Mouse (Mus musculus) left cerebral cortex, postnatal 10 days (tissue): ENCODE measurements around the gene Pkhd1. TPM values are rescaled to one million over a fixed set of nuclear protein-coding genes. Genes with fewer than 3 reads are reported as not detected.
A peak's percentile ranks its signal among the peaks of the same experiment; 100 is the strongest.
"Not testable (repeated sequence)": the region's sequence is repeated elsewhere in the genome, so short reads cannot be mapped to it uniquely, and the experiment has no call there.

Experiments
- DNase-seq, 2 experiments: peaks; one replicate each; pipeline ENCODE4 v3.0.0; 2021 to 2022; ENCODE audit warnings: low spot score in 2 of 2, mixed read lengths in 1 of 2; ENCODE audit errors: extremely low spot score in 1 of 2
- intact Hi-C: fragments of 180-260 bp; cut with DNase I; formaldehyde crosslinking; loops from one replicate; pipeline ENCODE4 v1.15.1; 2025
- total RNA-seq, 2 experiments: library from RNA; stranded (reverse); gene quantifications; 2 replicates each; pipeline ENCODE4 v1.2.3; 2021

Pkhd1 gene
- total RNA-seq, 2 experiments from 2014 or later: 0.08 to 0.11 TPM

DNA sequence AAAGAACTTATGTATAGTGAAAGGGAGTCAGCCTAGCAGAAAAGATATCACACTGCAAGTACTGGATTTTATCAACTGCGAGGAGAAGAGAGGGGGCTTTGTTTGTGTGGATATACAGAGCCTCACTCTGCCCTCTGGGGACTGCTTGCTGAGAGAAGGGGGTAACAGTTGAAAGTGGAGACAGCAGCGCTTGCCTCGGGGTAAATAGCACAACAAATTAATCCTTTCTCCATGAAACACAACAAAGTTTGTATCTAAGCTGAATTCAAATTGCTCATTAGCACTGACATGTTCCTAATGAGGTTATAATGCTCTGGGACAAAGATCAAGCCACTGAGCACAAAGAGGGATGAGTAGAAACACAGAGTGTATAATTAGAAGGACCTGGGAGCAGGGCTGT lies 273.2 kb downstream of the Pkhd1 start:
- no peak for DNase-seq
- intact Hi-C loops: no loop called here

DNA sequence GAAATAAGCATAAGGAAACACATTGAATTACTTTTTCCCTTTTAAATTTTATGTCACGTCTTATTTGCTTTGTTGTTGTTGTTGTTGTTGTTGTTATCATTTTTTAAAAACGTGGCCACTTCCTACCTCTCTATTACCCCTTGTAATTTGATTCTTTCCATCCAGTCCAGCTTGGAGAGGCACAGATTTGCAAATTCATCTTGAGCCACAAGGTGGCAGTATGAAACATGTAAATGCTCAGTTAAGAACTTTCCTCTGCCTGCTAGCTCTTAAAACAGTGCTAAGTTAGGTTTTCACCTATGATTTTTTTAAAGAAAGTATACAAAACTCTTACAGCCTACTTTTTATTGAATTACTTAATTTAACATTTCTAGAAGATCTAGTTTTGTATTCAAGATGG lies 306.4 kb downstream of the Pkhd1 start:
- intact Hi-C loops: loop anchor here (5.0 kb wide), 2 partner anchors 141 to 201 kb away; no protein-coding TSS in a partner anchor
- DNase-seq: peak; percentile 49 to 69

DNA sequence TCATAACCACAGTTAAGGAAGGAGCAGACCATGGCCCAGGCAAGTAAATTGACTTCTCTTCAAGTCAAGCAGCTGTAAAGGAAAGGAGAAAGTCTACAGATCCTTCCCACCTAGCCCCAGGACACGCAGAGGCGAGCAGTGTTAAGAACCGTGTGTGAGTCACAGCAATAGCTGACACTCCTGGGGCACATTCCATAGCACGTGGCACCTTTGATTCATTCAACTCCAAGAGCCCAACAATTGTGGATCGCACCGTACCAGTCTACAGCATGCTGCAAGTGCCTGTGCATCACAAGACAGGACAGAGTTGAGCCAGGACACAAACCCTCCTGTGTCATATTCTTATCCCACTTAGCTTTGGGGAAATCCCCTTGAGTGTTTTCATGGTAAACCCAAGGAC lies 306.9 kb downstream of the Pkhd1 start:
- intact Hi-C loops: loop anchor here (5.0 kb wide), 2 partner anchors 141 to 201 kb away; no protein-coding TSS in a partner anchor
- no peak for DNase-seq

DNA sequence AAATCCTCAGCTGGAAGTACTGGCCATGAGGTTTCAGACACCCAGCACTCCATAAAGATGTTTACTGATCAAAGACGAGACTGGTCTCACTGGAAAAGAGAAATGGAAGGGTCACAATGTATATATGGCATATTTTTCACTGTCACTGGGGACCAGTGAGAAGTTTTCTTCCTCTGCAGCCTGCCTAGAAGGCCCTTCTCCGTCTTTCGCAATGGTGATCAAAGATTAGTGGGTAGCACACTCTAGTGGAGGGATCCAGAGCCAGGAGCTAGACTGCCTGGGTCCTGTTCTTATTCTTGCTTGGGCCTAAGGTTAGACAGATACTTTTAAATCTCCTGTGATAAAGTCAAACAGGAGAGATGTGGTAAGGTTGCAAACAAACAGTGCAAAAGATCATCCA lies 311.7 kb downstream of the Pkhd1 start:
- DNase-seq: no peak
- intact Hi-C loops: loop anchor here (5.0 kb wide), 1 partner anchor 1104 kb away; no protein-coding TSS in a partner anchor

DNA sequence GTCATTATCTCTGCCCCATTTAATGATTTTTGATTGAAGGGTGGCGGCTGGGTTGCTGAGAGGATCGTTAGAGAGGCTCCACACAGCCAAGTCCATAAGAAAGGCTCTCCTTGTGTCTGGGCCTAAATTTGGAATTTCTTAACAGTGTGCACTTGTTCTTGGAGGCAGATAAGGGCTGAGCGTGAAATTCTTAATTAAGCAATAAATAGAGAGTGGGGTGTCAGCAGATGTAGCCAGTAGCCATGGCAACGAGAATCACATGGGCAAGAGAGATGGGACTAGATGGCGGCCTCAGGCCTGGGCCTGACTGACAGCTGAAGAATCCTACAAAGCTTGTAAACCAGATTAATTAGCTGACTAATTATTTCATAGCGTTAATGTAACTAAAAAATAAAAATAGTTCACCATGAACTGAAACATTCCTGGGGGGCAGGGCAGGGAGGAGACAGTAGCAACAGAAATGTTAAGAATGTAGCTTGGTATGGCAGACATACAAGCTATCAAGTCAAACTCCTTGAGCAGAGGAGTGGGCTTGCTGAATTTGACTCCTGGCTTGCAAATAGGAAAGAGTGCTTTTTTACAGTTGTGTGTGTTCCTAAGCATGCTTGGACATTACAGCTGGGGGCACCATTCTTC lies 314.8 kb downstream of the Pkhd1 start:
- DNase-seq: peak; percentile 25 to 45
- intact Hi-C loops: no loop called here

DNA sequence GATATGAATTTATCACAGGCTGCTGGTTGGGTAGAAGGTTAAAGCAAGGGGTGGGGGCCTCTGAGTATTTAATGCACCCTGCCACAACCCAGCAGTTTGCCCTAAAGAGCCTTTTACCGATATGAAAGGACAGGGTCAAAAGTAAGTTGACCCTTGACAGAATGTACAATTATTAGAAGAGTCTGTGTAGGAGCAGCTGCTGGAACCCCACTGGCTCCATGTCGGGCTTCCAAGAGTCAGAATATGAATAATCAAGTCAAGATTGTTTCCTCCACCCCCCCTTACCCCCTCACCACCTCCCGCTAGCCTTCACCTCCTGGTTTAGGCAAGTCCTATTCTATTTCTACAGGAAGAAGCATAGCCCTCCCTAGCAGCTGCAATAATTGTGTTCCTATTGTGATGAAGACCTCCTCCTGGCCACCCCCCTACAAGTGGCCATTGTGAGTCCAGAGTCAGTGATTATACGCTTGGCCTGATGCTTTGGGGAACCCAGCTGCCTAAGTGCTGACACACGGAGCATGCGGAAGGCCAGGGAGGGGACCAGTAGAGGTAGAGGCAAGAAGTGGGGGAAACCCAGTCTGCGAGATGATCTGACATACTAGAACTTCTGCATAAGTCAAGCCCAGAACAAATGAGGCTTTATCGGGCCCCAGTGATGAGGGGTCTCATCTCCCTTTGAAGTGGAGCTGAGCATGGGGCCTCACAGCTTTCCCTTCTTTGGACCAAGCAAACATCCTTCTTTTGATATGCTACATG lies 315.5 kb downstream of the Pkhd1 start:
- intact Hi-C loops: no loop called here
- DNase-seq: no peak

DNA sequence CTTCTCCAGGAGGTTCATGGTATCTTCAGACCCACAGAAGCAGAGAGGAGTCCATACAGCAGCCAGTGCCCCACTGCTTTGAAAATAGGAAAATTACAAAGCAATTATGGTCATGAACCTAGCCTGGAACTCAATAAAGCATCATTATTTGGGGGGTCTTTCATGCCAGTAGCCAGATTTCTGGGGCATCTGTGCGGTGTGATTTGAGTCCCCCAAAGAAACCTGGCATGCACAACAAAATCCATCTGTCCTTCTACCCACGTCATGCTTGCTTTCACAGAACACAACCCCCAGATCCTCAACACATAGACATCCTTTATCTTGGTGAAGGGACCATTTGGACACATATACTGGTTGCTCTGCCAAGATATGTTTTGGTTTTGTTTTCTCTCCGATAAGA lies 316.2 kb downstream of the Pkhd1 start:
- DNase-seq: no peak
- intact Hi-C loops: no loop called here

DNA sequence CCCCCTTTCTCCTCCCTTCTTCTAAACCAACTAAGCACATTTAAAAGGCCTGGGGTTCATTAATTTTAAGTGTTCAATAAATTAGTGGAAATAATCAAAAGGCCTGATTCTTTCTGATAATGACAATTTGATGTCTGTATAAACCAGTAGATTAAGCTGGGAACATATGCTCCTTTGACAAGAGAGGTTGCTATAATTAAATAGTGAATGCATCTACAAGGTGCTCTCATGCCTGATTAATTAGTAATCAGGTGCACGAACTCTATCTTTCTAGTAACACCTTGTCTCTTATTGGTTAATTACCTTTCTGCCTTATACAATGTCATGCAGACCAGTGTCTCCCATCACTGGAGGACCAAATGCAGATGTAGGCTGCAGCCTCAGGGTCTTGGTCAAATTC lies 329.2 kb downstream of the Pkhd1 start:
- no peak for DNase-seq
- intact Hi-C loops: no loop called here

DNA sequence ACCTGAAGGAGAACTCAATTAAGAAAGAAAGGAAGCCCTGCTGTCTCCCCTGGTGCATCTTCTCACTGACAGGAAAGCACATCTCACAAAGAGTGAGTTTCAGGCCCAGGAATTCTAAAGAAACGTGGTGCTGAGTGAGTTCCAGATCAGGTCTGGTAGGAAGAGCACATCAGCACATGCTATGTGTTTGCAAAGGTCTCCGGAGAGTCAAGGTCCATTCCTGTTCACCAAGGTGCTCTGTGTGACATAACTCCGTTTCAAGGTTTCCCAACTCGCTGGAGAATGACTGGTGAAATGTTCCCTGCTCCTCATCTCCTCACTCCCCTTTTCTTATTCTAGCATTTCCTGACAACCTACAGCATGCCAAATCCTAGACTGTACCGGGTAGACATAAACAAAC lies 357.5 kb downstream of the Pkhd1 start:
- intact Hi-C loops: no loop called here
- DNase-seq: no peak

DNA sequence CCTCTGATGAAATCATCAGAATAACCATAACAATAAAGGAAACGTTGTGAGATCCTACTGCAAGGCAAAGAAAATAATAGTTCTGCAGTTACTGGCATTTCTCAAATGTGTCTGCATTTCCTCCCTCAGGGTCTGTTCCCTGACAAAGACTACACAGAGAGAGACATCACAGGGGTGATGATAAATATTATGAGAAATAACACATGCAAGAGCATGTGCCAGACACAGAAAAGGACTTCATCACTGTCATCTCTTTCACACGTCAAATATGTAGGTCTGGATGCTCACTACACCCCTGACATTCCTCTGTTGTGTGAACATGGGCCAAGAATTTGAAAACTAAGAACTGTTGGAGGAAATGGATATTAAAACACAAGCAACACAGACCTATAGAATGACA lies 369.7 kb downstream of the Pkhd1 start:
- intact Hi-C loops: no loop called here
- DNase-seq: no peak

DNA sequence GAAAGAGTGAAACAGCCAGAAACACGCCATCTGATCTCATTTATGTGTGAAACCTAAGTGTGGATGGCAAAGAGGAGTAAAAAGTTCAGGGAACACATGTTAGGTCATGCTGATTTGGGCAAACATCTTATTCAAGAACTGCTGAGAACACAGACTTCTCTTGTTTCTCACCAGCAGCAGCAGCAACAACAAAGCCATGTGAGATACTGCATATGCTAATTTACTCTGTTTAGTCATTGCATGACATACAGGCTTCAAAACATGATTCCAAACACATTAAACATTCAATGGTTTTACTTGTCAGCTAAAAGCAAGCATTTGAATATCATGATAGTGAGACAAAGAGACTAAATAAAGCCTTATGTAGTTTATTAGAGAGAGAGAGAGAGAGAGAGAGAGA lies 401.2 kb downstream of the Pkhd1 start:
- DNase-seq: no peak
- intact Hi-C loops: no loop called here

DNA sequence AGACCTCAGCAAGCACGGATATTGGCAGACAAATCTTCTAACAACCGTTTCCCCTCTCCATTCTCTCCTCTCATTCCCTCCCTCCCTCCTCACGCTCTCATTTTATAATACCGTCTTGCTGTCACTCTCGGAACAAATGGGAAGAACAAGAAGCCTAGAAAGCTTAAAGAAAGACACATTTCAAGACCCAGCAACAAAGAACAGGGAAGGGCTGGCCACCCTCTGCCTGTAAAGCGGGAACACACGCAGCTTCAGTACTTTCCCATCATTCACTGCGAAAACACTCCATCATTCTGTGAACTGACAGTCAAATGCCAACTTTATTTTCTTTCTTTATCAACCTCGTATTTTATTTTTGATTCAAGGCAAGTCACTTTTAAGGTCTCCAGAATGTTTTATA lies 427.4 kb downstream of the Pkhd1 start:
- intact Hi-C loops: no loop called here

DNA sequence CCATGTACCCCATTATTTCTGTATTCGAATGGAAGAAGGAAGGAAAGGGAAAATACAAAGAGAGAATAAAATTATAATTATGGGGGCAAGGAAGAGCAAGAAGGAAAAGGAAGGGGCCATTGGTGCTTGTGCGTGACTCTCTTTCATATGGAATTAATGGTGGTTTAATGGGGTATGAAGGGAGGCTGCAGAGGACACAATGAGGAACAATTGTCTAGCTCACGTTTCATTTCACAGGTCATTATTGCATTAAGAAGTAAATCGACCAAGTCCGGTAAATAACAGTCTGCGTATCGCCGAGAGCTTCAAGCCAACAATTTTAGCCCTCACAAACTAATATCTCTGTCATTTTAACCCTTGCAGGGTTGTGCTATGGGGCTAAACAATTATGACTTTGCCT lies 437.7 kb downstream of the Pkhd1 start:
- no peak for DNase-seq
- intact Hi-C loops: no loop called here

More for the DNA sequence above, 427.4 kb downstream of the Pkhd1 start:
- DNase-seq: no peak

DNA sequence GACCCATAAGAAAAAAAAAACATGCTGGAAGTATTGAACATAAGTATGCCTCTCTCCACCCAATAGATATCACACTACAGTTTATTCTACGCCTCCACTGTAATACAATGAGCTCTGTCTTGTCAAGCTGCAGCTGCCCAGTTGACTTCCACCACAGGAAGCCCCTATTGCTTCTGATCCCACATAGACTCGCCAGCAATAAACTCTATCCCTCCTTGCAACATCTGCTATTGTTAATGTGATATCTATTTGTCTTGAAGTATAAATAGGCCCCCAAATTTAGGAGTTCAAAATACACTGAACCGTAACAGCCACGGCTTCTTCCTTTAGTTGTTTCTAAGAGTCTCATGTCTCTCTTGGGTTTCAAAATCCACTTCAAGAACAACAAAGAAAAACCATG lies 446.7 kb downstream of the Pkhd1 start:
- no peak for DNase-seq

DNA sequence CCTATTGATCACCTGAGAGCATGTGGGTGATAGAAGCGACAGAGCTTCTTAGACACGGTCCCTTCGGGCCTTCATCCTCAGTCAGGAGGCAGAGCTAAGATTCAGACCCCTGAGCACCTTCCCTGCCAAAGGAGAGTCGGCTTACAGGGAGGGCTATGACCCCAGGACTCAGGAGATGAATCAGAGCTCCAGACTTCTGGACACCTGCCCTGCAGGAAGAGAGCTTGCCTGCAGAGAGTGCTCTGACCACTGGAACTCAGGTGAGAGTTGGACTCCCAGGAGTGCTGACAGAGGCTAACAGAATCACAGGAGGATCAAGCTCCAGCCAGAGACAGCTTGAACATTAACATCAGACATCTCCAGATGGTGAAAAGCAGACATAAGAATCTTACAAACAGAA lies 467.2 kb downstream of the Pkhd1 start:
- intact Hi-C loops, DNase-seq: not testable (repeated sequence)

More for the DNA sequence above, 446.7 kb downstream of the Pkhd1 start:
- intact Hi-C loops: no loop called here

DNA sequence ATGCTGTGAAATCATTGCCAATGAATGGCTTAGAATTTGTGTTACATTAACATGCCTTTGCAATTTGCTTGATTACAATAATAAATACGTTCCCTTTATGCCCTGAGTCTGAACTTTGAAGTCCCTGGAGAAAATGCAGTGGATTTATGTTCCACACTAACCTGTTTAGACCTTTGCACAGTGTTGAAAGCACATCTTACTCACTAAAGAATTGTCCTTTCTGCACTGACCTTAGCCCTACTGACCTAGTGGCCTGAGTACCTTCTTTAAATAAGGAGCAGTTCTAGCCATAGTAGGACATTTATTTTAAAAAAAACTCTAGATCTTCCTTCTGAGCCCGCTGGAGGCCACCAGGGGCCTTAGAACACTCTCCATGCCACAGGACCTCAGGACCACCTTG lies 467.8 kb downstream of the Pkhd1 start:
- intact Hi-C loops: no loop called here
- DNase-seq: no peak

DNA sequence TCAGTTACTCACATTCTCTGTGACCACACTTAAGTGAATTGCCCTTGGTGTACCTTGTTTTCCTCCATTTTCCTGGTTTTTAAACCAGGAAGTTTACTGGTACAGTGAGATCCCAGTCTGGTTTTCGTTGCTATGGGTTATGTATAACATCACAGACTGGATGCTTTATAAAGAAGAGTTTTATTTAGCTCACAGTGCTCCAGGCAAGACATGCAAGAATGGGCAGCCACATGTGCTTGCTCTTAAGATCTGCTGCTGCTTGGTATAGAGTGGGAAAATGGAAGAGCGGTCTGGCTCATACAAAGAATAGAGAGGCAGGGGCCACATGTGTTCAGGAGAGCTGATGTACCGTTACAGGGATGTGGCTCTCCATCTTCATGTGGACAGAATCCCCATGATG lies 481.7 kb downstream of the Pkhd1 start:
- peak in 1 of 2 experiments; percentile 23 for DNase-seq
- intact Hi-C loops: no loop called here

DNA sequence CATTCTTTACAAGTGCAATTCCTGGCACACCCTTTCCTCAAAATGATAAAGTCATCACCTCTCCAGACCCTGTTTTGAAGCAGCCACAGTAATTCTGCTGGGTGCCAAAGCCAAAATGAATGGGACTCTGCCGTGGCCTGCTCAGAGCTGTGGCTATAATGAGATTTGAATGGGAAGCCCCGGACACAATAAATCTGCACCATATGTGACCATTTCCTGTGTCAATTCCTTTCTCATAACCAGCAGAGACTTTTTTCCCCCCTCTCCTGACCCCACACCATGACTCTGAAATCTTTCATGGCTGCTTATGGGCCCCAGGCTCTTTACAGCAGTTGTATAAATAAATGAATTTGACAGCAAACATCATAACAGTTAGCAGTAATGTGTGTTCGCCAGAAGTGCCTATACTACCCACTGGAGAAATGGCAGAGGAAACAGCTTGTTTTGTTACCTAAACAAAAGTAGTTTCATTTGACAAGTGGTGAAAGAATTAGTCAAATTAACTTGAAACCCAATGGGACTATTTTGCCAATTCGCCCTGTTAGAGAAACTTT lies 482.7 kb downstream of the Pkhd1 start:
- DNase-seq: no peak
- intact Hi-C loops: no loop called here

DNA sequence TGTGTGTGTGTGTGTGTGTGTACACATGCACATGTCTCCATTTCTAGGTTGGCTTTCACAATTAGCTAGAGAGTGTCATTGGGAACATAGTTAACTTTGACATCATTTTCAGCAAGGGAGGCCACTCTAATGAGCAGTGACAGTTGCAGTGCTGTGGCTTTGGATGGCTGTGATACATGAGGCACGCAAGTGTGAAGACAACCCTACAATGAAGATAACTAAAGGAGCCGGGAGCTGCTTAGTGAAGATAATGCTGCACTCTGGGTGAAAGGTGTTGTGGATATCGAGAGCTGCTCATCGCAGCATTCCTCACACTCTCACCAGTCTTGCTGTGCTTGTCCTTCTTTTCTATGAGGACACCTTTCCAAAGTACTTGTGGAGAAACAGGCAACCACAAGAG lies 484.2 kb downstream of the Pkhd1 start:
- DNase-seq: no peak
- intact Hi-C loops: no loop called here
